Mouse (Mus musculus) small intestine, adult 2 months (tissue): Measurements from ENCODE around the gene Cdh22.

Experiments used
- CTCF ChIP-seq: fragments of 200-500 bp; IDR thresholded peaks from 2 replicates; pipeline ENCODE4 v1.5.1; 2012; ENCODE audit warnings: low read depth, mild to moderate bottlenecking, control low read depth, inconsistent platforms, low read length, moderate library complexity, mixed read lengths; ENCODE audit not compliant: insufficient replicate concordance, insufficient read length; ENCODE audit errors: extremely low read depth
- POLR2A ChIP-seq: fragments of 200-500 bp; IDR thresholded peaks from 2 replicates; pipeline ENCODE4 v1.6.1; 2012; ENCODE audit warnings: low read depth, mild to moderate bottlenecking, control low read depth, inconsistent platforms, low read length, moderate library complexity

GRCm38 (mm10) chr2:165080657-165081056, 154.0 kb downstream of the Cdh22 start:
- TF ChIP-seq POLR2A (no peak), CTCF (no peak)
